Mouse (Mus musculus): ENCODE measurements around the gene Sec14l4. TPM values are rescaled to one million over a fixed set of nuclear protein-coding genes. Genes with fewer than 3 reads are reported as not detected.
"Not testable (repeated sequence)": the region's sequence is repeated elsewhere in the genome, so short reads cannot be mapped to it uniquely, and the experiment has no call there.

Gene Sec14l4
- polyA plus RNA-seq, 1 experiment from 2014 or later = 12.7 TPM

DNA sequence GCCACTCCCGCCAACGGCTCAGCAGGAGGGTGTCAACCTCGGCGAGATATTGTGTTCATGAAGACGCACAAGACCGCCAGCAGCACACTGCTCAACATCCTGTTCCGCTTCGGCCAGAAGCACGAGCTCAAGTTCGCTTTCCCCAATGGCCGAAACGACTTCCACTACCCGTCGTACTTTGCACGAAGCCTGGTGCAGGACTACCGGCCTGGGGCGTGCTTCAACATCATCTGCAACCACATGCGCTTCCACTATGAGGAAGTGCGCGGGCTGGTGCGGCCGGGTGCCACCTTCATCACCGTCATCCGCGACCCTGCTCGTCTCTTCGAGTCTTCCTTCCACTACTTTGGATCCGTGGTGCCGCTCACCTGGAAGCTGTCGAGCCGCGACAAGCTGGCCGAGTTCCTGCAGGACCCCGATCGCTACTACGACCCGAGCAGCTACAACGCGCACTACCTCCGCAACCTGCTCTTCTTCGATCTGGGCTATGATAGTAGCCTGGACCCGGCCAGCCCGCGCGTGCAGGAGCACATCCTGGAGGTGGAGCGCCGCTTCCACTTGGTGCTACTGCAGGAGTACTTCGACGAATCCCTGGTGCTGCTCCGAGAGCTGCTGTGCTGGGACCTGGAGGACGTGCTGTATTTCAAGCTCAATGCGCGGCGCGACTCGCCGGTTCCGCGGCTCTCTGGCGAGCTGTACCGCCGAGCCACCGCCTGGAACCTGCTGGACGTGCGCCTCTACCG, 33.1 kb upstream of the Sec14l4 start:
- H3K27me3 ChIP-seq = peaks cover 44% of the 10 kb centered on the region
- peak overlapping the region; percentile 29 for H3K4me3 ChIP-seq
- no peak overlapping the region for H3K27ac ChIP-seq
- no peaks in the 10 kb centered on the region for H3K9me3 ChIP-seq
- WGBS = 7% methylated on average over 66 of the region's 66 CpGs
- H3K9ac ChIP-seq = no peak overlapping the region
- peaks cover 11% of the 10 kb centered on the region; the same call in 1 of the 2 replicates for H3K4me1 ChIP-seq
- peak overlapping the region; percentile 53 for H3K4me2 ChIP-seq
- ATAC-seq (ENCODE audit: borderline replicate concordance, extremely low read depth, low FRiP score, low TSS enrichment) = no peak
- H3K36me3 ChIP-seq = no peaks in the 10 kb centered on the region

DNA sequence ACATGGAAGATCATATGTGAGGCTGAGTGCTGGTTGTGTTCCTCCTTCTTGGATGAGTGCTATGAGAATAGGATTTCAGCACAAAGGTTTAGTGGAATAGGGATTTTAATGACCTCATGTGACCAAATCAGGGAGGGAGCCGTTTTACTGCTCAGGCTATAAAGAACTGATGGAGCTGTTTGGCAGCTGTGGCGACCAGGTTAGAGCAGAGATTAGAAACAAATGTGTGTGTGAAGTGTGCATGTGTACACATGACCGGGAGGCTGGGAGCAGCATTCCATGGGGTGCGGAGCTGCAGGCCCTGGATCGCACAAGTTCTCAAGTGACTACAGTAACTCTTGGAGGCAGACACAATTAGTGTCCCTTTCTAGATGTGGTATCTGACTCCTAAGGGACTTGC, 31.7 kb upstream of the Sec14l4 start:
- Histone ChIP-seq H3K4me3 (no peak overlapping the region), H3K36me3 (no peaks in the 10 kb centered on the region), H3K27ac (no peak overlapping the region), H3K9ac (no peak overlapping the region), H3K4me1 (peaks cover 11% of the 10 kb centered on the region; the same call in 1 of the 2 replicates), H3K4me2 (no peak overlapping the region), H3K27me3 (peaks cover 44% of the 10 kb centered on the region), H3K9me3 (no peaks in the 10 kb centered on the region)
- WGBS = 57% methylated on average over 5 of the region's 5 CpGs
- ATAC-seq (ENCODE audit: borderline replicate concordance, extremely low read depth, low FRiP score, low TSS enrichment) = no peak

GRCm38 (mm10) chr11:4001603-4002002, 29.7 kb upstream of the Sec14l4 start:
- ATAC-seq (ENCODE audit: borderline replicate concordance, extremely low read depth, low FRiP score, low TSS enrichment) = no peak
- Histone ChIP-seq H3K4me2 (no peak overlapping the region), H3K4me3 (no peak overlapping the region), H3K9me3 (no peaks in the 10 kb centered on the region), H3K27me3 (peaks cover 42% of the 10 kb centered on the region), H3K4me1 (peaks cover 11% of the 10 kb centered on the region; the same call in 1 of the 2 replicates), H3K9ac (no peak overlapping the region), H3K36me3 (no peaks in the 10 kb centered on the region), H3K27ac (no peak overlapping the region)
- WGBS = 6% methylated on average over 5 of the region's 5 CpGs

- no peak overlapping the region for H3K9ac ChIP-seq
- peaks cover 5% of the 10 kb centered on the region; the same call in 1 of the 2 replicates for H3K27me3 ChIP-seq
- 57% methylated on average over 5 of the region's 5 CpGs for WGBS
- ATAC-seq (ENCODE audit: borderline replicate concordance, extremely low read depth, low FRiP score, low TSS enrichment) = no peak
- H3K4me2 ChIP-seq = no peak overlapping the region
- H3K4me3 ChIP-seq = no peak overlapping the region
- no peak overlapping the region for H3K27ac ChIP-seq
- H3K9me3 ChIP-seq = no peaks in the 10 kb centered on the region
- no peaks in the 10 kb centered on the region for H3K4me1 ChIP-seq
- no peaks in the 10 kb centered on the region for H3K36me3 ChIP-seq
Observed at GRCm38 (mm10) chr11:4005220-4005805, 25.9 kb upstream of the Sec14l4 start.

DNA sequence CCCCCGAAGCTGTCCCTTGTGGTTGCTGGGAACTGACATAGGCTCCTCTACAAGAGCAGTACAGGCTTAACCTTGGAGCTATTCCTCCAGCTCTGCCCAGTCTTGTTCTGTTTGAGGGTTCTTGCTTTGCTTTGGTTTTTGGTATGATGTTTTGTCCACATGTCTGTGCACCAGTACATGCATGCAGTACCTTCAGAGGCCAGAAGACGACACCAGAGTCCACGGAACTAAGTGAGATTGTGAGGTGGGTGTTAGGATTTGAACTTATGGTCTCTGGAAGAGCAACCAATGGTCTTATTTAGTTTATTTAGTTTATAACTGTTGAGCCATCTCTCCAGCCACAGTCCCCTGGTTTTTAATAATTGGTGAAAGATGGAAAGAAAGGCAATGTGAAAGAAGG, 24.8 kb upstream of the Sec14l4 start:
- WGBS = 82% methylated on average over 3 of the region's 3 CpGs
- ATAC-seq (ENCODE audit: borderline replicate concordance, extremely low read depth, low FRiP score, low TSS enrichment) = no peak
- no peaks in the 10 kb centered on the region for H3K4me1 ChIP-seq

GRCm38 (mm10) chr11:4012616-4013015, 18.6 kb upstream of the Sec14l4 start:
- Histone ChIP-seq H3K27ac (no peak overlapping the region), H3K36me3 (no peaks in the 10 kb centered on the region), H3K4me1 (no peaks in the 10 kb centered on the region), H3K27me3 (no peaks in the 10 kb centered on the region), H3K4me2 (no peak overlapping the region), H3K9me3 (peaks cover 3% of the 10 kb centered on the region; the same call in 1 of the 2 replicates), H3K4me3 (no peak overlapping the region), H3K9ac (no peak overlapping the region)
- ATAC-seq (ENCODE audit: borderline replicate concordance, extremely low read depth, low FRiP score, low TSS enrichment) = no peak
- 56% methylated on average over 1 of the region's 1 CpGs for WGBS

More for the DNA sequence above, 24.8 kb upstream of the Sec14l4 start:
- H3K36me3 ChIP-seq = no peaks in the 10 kb centered on the region
- H3K27ac ChIP-seq = no peak overlapping the region
- no peaks in the 10 kb centered on the region for H3K9me3 ChIP-seq
- H3K4me3 ChIP-seq = no peak overlapping the region
- no peak overlapping the region for H3K4me2 ChIP-seq
- H3K27me3 ChIP-seq = no peaks in the 10 kb centered on the region
- no peak overlapping the region for H3K9ac ChIP-seq

DNA sequence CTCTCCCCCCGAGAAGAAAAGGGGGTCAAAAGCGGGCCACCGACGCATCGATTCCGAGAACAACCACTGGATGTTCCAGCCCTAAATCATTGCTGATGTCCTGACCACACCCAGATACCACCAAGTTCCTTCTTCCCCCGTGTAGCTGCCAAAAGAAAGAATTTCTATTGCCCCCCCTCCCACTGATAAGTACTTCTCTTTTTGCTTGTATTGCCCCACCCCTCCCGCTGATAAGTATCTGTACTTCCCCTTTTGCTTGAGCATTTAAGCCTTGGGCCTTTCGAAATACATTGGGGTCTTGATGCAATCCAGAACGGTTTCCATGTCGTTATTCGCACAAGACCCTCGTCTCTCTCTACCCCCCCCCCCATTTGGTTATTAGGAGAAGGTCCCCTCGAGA, 15.5 kb upstream of the Sec14l4 start:
- H3K4me1 ChIP-seq; H3K27ac ChIP-seq; H3K9me3 ChIP-seq; H3K4me3 ChIP-seq; H3K27me3 ChIP-seq; H3K36me3 ChIP-seq; H3K9ac ChIP-seq; H3K4me2 ChIP-seq; ATAC-seq (ENCODE audit: borderline replicate concordance, extremely low read depth, low FRiP score, low TSS enrichment): not testable (repeated sequence)
- WGBS = 89% methylated on average over 14 of the region's 14 CpGs

DNA sequence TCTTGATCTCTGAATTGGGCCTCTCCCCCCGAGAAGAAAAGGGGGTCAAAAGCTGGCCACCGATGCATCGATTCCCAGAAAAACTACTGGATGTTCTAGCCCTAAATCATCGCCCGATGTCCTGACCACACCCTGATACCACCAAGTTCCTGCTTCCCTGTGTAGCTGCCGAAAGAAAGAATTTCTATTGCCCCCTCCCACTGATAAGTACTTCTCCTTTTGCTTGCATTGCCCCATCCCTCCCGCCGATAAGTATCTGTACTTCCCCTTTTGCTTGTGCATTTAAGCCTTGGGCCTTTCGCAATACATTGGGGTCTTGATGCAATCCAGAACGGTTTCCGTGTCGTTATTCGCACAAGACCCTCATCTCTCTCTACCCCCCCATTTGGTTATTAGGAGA, 9.2 kb upstream of the Sec14l4 start:
- ATAC-seq (ENCODE audit: borderline replicate concordance, extremely low read depth, low FRiP score, low TSS enrichment); H3K4me3 ChIP-seq; H3K4me1 ChIP-seq; H3K36me3 ChIP-seq; H3K4me2 ChIP-seq; H3K9me3 ChIP-seq; H3K9ac ChIP-seq; H3K27me3 ChIP-seq; H3K27ac ChIP-seq: not testable (repeated sequence)
- WGBS = 87% methylated on average over 13 of the region's 13 CpGs

DNA sequence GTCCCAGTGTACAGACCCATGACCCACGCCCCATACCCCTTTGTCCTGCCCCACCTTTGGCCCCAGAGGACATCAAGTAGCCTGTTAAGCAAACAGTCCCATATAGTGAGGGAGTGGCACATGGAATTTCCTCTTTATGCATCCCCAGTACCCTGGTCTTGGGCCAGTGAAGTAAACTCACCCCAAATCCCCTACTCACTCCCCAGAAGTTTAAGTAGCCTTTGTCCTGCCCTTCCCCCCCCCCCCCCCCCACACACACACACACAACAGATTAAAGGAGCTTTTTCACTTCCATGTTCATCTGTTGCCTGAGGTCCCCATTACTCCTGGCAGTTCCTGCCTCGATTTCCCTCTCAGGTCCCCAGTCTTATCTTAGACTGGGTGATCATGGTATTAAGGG, 7.9 kb upstream of the Sec14l4 start:
- no peak overlapping the region for H3K27ac ChIP-seq
- no peaks in the 10 kb centered on the region for H3K4me1 ChIP-seq
- 71% methylated on average over 2 of the region's 2 CpGs for WGBS
- no peaks in the 10 kb centered on the region for H3K27me3 ChIP-seq
- no peak overlapping the region for H3K4me3 ChIP-seq
- no peaks in the 10 kb centered on the region for H3K9me3 ChIP-seq
- no peak for ATAC-seq (ENCODE audit: borderline replicate concordance, extremely low read depth, low FRiP score, low TSS enrichment)
- H3K36me3 ChIP-seq = no peaks in the 10 kb centered on the region
- H3K9ac ChIP-seq = no peak overlapping the region
- no peak overlapping the region for H3K4me2 ChIP-seq

DNA sequence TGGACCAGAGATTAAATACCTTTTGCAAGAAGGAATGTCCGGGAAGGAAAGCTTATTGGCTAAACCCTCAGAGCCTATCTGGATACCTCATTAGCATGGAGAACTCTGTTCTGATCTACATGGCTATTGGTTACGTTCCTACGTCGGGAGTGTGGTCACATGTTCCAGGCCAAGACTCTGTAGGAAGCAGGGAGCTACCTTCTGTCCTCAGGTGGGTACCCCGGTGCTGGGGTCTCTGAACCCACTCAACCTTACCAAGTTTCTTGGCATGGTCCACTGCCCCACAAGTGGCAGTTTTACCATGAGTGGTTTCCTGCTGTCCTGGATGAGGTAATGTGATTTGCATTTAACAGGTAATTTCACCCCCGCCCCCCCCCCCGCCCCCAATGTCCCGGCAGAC, 4.2 kb upstream of the Sec14l4 start:
- 64% methylated on average over 8 of the region's 8 CpGs for WGBS
- Histone ChIP-seq H3K27ac (no peak overlapping the region), H3K36me3 (no peaks in the 10 kb centered on the region), H3K4me3 (no peak overlapping the region), H3K4me1 (no peaks in the 10 kb centered on the region), H3K4me2 (no peak overlapping the region), H3K9ac (no peak overlapping the region), H3K9me3 (no peaks in the 10 kb centered on the region), H3K27me3 (no peaks in the 10 kb centered on the region)
- no peak for ATAC-seq (ENCODE audit: borderline replicate concordance, extremely low read depth, low FRiP score, low TSS enrichment)

GRCm38 (mm10) chr11:4027561-4028334, 3.5 kb upstream of the Sec14l4 start:
- no peak for ATAC-seq (ENCODE audit: borderline replicate concordance, extremely low read depth, low FRiP score, low TSS enrichment)
- WGBS = 59% methylated on average over 9 of the region's 9 CpGs
- H3K9me3 ChIP-seq = no peaks in the 10 kb centered on the region

DNA sequence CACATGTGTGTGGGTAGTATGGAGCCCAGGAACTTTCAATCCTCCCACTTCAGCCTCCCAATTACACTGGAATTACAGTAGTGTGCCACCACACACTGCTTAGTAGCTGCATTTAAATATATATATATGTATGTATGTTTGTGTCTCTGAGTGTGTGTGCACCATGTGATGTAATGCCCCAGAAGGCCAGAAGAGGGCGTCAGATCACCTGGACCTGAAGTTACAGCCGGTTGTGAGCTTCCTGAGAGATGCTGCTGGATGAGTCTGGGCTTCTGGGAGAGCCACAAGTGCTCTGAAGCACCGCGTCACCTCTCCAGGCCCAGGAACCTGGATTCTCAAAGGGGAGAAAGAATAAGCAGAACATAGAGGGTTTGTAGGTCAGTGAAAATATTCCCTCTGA, 1.9 kb upstream of the Sec14l4 start:
- Histone ChIP-seq H3K4me3 (no peak overlapping the region), H3K27me3 (no peaks in the 10 kb centered on the region), H3K9ac (no peak overlapping the region), H3K9me3 (no peaks in the 10 kb centered on the region), H3K36me3 (no peaks in the 10 kb centered on the region), H3K4me1 (0 out of 2 replicates have a peak, but pooled peaks cover 3% of the 10 kb centered on the region), H3K27ac (no peak overlapping the region), H3K4me2 (no peak overlapping the region)
- no peak for ATAC-seq (ENCODE audit: borderline replicate concordance, extremely low read depth, low FRiP score, low TSS enrichment)
- 72% methylated on average over 4 of the region's 4 CpGs for WGBS

More at GRCm38 (mm10) chr11:4027561-4028334, 3.5 kb upstream of the Sec14l4 start:
- H3K36me3 ChIP-seq = no peaks in the 10 kb centered on the region
- 0 out of 2 replicates have a peak, but pooled peaks cover 3% of the 10 kb centered on the region for H3K4me1 ChIP-seq
- no peak overlapping the region for H3K4me2 ChIP-seq
- no peaks in the 10 kb centered on the region for H3K27me3 ChIP-seq
- no peak overlapping the region for H3K27ac ChIP-seq
- no peak overlapping the region for H3K9ac ChIP-seq
- no peak overlapping the region for H3K4me3 ChIP-seq

All from lung, embryonic 15.5 days (tissue).